Mouse (Mus musculus) left cerebral cortex, adult 18-20 months (tissue): ENCODE measurements at regions not wholly inside any gene's neighbourhood (a gene's known extent, or its start where the extent isn't known, plus 50 kb on each side); places are given as distances from the start of the nearest gene placed in this dataset.

Source experiments
- DNase-seq, 2 experiments: peaks; one replicate each; pipeline ENCODE4 v3.0.0; 2021 to 2022; ENCODE audit warnings: low spot score in 2 of 2, mixed read lengths in 1 of 2

DNA sequence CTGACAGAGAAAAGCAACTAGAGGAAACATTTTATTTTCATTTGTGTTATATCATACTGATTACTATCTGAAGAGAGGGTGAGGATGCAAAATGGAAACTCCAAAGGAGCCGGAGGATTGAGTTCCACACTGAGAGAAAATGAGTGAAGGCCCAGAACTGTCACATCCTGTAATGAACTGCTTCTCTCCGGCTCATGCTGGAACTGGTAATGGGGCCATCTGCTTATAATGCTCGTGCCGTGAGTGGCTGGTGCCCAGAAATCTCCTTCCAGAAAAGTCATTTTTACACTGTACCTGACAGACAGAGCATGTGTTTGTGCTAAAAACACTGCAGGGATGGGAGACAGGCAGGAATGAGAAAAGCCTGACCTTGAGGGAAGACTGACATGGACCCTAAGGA, 483.5 kb upstream of the Pkdcc start:
- DNase-seq, result no peak

DNA sequence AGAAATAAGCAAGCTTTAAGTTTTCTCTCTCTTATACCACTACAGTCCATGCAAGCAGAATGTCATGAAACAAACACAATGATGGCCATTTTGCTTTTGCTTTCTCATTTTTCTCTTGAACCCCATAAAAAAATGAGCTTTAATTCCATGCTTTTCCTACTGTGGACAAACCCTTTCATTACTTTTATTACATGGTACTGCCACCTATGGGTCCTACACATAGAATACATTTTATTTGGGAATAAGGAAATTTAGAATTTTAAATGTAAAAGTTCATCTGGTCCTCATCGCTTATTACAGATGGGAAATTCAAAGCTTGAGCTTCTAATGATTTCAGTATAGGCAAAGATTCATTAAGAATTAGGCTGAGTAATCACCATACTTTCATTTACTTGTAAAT, 472.6 kb upstream of the Pkdcc start:
- no peak for DNase-seq

DNA sequence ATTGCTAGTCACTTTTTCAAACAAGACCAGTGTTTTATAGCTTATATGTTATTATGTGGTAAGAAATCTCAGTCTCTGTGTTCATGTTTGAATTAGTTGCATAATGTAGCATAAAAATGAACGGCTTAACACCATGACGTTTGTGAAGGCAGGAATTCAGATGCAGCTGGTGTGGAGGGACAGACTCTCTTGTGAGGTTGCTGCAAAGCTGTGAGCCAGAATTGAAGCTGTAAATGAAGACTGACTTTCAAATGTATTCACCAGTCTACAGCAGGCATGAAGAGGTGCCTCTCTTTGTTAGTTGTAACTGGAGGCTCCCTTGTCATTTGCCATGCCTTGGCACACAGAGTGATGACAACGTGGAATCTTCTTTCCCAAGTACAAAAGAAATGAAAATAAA, 457.7 kb upstream of the Pkdcc start:
- DNase-seq, result no peak

DNA sequence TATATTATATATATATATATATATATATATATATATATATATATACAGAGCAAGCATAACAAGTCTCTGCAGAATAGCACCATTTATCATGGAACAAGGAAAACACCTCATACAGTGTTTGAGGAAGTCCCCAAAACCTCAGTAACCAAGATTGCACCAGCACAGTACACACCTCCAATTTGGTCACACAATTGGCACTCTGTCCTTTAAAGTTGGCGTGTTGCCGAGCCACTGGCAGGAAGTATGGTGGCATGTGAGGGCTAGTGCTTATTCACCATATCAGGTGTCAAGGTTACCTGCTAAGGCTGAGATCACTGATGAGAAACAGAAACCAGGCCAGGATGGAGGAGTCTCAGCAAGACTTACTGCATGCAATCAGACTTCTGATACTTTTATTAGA, 436.0 kb upstream of the Pkdcc start:
- no peak for DNase-seq

DNA sequence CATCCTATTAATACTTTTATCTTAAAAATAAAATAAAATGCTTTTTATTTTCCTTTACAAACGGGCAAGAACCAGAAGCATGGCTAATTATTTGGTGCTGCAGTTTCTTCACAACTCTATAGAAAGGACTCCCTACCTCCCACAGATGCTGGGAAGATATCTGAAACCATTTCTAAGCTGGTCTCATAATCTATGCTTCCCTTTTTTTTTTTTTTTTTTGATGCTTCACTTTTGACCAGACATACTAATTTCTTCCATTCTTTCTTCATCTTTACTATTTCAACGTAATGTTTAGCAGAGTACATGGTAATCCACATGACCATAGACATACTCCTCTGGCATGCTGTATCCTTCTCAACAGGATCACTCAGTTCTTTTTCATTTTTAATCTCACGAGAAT, 393.0 kb upstream of the Pkdcc start:
- no peak for DNase-seq

DNA sequence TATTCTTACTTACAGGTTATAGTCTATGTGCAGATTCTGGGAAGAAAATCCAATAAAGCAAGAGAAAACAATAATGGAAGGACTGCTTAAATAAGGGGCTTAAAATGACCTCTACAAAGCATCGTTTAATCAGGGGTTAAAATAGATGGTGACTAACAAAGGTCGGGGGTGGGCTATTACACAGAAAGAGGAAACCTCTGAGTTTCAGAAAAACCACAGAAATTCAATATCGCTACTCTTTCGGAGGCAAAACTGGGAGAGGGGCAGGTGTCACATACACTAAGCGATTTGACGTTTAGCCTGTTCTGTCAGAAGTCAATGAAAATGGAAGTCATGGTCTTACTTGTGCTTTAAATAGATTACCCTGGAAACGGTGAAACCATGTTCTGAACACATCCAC, 391.0 kb upstream of the Pkdcc start:
- no peak for DNase-seq

DNA sequence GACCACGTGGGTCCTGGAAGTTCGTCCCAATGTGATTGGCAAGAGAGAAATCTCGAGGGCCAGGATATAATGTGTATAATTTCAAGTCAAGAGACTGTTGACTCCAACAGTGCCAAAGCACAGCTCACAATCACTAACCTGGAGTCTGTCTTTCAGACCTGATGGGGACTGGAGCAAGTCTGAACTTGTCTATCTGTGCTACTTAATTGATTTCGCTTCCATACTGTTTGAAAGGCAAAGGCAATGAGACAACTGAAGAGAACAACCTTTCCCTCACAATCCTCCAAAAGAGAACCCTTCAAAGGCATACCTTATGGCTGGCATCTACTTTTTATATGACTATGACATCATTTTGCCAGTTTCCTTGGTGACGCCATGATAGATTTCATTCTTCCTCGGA, 390.5 kb upstream of the Pkdcc start:
- no peak for DNase-seq

DNA sequence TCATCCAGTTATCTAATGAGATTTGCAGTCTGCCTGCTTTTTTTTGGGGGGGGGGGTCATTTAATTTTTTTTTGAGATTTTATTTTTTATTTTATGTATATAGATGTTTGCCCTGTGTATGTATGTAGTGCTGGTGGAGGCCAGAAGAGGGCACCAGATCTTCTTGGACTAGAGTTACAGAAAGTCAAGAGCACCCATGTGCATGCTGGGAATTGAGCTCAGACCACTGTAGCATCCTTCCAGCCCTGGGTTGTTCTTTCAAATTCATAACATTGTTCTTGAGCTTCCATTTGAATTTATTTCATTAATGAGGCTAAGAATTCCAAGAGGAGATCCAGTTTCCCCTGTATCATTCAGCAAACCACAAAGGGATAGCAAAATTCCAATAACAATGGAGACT, 387.9 kb upstream of the Pkdcc start:
- no peak for DNase-seq

DNA sequence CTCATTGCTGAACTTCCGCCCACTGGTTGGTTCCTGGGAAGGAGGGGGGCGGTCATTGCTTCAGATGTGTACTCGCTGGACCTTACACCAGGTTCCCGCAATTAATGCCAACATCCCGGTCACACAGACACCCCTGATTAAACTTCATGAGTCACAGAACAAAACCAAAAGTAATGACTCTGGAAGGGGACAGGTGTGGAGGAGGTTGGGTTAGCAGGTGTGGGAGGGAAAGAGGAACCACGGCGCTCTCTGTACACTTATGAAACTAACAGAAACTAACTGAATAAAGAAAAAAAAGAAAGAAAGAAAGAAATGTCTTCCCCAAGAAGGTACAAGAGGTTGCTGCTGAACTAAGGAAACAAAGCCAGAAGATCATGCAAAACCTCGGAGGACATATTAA, 387.3 kb upstream of the Pkdcc start:
- no peak for DNase-seq

DNA sequence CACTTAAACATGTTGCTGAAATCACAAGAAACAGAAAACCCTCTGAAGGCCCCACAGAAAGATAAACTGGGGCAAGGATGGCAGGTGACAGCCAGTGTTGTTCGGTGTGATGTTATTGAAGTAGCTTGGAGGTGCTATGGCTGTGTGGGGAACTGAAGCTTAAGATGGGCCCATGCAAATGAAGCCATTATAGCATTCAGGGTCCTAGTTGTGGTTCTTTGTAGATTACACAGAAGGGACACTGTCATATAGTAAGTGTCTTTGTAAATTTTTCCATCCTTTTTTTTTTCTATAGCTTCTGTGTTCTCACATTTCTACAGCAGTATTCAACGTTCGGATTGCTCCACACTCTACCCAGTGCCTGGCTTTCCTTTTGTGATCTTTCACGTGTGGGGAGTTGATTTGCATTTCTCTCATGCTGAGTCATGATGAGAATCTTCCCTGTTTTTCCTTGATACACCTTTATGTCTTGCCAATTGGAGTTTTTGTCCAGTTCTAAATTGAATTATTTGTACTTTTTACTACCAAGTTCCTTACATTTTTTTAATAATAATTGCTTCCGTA, 386.6 kb upstream of the Pkdcc start:
- DNase-seq, result no peak

DNA sequence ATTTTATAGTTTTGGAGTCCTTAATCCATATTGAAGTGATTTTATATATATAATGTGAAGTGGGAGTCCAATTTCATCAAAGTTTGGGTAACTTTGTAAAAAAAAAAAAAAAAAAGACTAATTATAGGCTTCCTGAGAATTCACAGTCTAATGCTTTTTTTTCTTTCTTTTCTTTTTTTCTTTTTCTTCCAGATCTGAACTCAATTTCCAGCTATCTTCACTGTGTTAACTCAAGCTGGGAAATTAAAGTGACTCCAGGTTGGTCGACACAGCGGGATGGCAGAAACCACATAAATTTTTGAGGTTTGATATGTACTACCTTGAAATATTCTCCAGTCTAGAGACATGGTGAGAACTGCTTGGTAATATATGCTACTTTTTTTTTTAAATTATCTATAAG, 385.7 kb upstream of the Pkdcc start:
- DNase-seq, result no peak

DNA sequence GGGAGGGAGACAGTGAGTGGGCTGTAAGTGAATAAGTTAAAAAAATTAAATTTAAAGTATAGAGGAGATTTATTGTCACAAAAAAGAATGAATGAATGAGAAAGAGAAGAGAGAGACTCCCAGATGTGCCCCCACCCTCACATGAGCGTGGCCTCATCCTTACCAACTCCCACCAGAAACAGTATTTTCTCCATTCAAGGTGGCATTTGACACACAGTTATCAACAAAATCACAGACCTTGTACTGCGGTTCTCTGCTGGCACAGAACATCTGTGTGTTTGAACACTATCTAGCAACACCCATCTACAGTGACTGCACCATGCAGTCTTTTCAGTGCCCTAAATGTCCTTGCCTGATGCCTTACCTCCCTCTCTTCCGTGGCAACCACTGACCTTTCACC, 380.9 kb upstream of the Pkdcc start:
- DNase-seq, result no peak

DNA sequence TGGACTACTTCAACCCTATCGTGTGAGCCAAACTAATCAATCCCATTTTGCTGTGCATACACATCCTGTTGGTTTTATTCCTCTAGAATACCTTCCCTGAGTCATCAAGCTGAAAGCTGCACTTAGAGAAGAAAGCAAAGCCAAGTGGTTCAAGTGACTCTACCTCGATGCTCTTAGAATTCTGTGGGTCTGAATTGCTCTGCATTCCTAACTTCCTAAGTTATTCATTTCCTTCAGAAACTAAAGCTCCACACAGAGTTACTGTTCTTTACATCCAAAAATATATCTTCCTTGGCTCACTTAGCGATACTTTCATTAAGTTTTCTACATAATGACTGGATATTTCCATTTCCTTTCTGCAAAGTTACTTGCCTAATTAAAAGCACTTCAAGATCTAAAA, 379.0 kb upstream of the Pkdcc start:
- DNase-seq, result no peak

DNA sequence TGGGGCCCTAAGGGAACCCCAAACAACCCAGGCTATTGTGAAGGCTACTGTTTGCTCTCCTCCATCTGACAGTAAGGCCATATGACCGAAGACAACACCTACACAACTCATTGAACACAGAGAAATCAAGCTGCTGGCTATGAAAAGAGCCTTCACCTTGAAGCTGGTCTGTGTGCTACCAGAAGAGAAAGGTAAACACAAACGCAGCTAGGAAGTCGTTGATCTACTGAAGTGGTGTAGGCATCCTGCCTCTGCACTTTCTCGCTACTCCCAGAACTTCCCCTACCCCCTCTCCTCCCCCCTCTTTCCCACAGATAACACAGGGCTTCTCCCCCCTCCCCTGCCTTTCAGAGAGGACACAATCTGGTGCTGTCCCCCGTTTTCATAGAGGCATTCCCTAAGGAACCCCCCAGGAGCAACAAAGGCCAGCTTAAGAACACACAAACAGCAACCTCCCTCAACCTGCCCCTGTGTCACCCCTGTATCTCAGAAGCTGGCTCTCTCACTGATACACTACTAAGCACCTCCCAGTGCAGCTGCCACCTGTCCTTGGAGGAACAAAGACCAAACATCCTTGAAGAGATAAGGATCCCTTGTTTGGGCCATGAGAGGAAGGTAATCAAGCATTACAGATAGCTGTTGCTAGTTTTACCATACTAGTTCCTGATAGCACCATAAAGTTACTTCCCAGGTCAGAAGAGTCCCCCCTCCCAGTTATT, 368.2 kb upstream of the Pkdcc start:
- no peak for DNase-seq

DNA sequence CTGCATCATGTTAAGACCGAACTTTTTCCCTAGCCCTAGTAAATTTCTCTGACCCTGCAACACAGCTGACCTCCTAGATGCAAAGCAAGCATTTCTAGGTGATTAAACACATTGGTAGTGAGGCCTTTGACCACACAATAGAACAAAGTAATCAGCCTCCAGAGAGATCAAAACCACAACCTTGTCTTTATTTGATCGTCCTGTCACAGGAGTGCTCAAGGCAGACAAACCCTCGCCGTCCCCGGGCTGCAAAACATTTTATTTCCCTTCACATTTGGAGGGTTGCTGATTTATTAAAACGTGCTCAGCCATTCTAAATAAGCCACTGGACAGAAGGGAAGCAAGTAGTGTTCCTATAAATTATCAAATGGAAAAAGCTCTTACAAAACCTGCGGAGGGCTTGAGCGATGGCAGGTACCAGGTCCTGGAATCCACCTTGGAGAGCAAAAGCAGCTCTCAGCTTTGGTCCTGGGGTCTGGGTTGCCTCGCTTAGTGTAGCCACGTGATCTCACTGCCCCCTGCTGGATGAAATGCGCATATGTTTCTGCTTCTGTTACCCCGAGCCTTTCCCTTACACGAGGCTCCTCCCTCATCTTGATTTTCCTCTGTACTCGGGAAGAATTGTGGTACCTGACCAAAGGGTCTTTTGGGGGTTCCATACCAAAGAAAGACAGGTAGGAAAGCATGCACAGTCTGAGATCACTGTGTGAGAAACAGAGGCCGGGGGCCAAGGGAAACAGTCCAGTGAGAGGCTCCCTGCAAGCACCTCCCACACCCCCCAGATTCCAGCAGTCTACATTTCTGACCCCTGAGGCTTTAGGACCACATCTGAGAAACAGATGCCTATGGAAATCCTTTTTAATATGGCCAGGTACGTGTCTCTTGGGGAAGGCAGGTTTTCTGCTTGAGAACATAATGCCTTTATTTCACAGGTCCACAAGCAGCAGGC, 357.6 kb upstream of the Pkdcc start:
- DNase-seq, result peak; percentile 83

DNA sequence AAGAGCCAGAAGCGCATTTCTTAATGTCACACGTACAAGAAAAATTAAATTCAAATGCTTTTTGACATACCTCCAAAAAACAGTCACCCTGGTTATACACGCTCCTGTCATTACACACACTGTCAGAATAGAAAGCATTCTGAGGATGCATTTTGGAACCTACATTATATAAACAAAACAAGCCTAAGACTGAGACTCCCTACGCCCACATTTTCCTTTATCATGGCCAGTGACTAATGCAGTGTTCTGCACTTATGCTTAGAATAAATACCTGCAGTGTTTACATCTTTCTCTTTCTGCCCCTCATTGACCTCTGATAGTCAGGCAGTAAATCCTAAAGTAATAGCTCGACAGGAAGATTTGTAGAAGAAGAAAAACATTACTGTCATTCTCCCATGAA, 354.7 kb upstream of the Pkdcc start:
- DNase-seq, result no peak

DNA sequence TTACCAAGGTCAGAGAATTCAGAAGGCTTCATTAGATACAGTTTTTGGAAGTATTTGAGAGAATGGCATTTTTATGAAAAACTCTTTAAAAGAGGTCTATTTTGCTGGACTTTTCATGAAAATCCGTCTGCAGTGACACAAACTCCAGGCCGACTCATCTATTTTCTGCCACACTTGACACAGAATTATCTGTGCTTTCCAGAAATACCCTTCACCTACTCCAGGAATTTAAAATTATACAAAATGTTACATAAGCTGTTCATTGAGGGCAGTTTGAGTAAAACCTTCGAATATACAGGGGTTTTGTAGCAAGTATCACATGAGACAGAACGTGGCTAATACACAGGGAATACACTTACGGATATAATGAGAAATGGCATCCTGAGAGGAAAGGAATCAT, 354.1 kb upstream of the Pkdcc start:
- DNase-seq, result no peak

DNA sequence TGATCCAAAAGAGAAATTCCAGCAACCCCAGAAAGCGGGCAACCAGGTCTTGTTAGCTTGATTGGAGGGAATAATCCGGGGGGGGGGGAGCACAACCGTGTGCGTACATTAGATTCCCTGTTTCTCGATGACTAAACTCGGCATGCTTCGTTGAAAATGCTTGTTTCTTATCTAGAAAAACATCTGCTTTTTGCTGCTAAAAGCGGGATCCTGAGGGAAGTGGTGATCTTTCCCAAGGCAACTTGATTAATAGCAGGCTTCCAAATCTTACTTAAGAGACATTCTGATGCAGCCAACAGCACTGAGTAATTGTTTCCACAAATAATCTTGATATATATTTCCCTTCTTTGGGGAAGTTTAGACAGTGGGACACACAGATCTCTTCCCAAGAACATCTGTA, 338.0 kb upstream of the Pkdcc start:
- no peak for DNase-seq

DNA sequence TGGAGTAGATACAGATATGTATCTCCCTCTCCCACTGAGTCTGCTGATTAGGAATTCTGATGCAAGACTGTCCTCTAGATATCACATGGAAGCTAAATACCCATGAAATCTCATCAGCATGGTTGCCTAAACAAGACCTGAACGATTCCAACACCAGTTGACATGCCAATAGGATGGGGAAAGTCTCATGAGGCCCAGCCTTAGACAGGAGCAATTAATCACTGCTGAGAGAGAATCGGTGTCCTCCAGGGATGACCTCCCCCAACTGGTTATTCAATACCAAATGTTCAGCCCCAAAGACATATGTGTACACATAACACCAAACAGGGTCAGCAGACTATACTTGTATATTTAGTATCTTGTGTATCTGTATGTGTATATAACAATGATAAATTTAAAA, 314.5 kb upstream of the Pkdcc start:
- DNase-seq, result no peak

DNA sequence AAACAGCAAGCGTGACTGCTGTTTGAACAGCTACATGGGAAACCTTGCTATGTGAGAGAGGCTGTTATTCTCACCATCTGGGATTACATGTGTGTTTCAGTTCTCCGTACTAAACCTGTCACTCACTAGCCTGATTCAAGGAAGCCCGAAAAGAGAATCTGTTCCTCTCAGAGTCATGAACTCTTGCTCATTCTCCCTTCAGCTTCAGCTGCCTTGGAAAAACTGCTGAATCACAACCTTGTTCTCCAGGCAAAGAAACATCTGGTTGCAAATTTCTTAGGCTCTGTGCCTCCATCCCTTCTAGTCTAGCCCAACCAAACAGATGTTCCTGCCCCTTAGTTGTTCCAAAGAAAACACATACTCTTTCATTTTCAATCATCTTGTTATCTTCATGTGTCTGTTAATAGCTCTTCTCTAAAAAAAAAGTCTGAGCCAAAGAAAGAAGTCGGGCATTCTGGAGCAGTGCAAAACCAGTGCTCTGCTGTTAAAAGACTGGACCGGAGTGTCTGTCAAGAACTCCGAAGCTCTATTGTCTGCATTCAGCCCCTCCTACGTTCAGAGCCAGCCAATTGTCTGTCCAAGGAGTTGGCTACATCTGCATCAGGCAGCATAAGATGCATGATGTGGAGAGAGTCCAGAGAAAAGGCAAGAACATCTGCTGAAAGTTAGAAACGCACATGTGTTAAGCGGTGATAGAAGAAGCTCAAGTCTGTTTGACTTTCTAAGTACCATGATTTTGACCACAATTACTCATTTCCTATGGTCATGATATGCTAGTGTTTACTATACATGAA, 313.8 kb upstream of the Pkdcc start:
- no peak for DNase-seq

DNA sequence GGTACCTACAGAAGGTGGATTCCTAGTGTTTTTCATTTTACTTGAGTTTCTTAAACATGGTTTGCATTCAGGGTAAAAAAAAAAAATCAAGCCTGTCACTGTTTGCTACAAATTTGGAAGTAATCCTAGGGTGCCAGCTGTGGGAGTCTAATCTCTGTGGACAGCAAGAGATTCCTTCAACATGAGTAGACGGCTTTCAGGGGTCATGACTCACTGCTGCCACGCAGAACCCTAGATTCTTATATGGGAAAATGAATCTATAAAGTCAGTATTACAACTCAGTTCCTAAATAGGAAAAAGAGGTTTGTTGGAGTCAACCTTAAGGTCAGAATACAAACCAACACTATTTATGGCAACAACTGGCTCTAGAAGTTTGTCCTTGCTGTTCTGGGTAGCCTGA, 310.1 kb upstream of the Pkdcc start:
- no peak for DNase-seq

DNA sequence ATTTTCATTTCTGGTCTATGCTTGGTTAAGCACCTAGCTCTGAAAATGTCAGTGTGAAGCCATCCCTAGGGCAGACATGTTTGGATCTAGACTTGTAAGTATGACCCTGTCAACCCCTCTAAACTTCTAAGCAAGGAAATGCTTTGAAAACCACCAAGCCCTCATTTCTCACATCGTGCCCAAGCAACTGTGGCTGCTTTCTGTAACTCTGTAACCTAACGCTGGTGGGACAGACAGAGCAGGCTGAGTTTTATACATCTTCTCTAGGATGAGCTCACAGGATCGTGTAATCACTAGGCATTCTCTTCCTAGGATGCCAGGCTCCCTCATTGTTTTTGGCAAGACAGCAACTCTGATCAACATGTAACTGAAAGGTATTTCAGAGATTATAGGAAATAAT, 309.6 kb upstream of the Pkdcc start:
- no peak for DNase-seq
